Mouse (Mus musculus) intestine, embryonic 14.5 days (tissue): ENCODE measurements at regions not wholly inside any gene's neighbourhood (a gene's known extent, or its start where the extent isn't known, plus 50 kb on each side); places are given as distances from the start of the nearest gene placed in this dataset.

Source experiments
- ATAC-seq: fragments of 200-750 bp; cut with Nextera tagmentation; replicated peaks from 2 replicates; pipeline ENCODE4 v1.8.0; 2017; ENCODE audit warnings: low read depth, moderate number of reproducible peaks, moderate TSS enrichment, moderate library complexity; ENCODE audit not compliant: low FRiP score, low TSS enrichment
- DNase-seq: peaks from one replicate; pipeline ENCODE4 v3.0.0-alpha.2; 2018; ENCODE audit warnings: low spot score
- H3K27ac ChIP-seq: fragments of 300-500 bp; sonication (generic); 2 replicates; pipeline ENCODE4 v1.5.1; 2014; ENCODE audit warnings: low read depth, mild to moderate bottlenecking, control low read depth
- H3K27me3 ChIP-seq: fragments of 300-500 bp; sonication (generic); replicated peaks from 2 replicates; pipeline ENCODE4 v1.6.1; 2014; ENCODE audit warnings: low read length, control low read depth; ENCODE audit not compliant: control insufficient read depth, insufficient read depth
- H3K36me3 ChIP-seq: fragments of 300-500 bp; sonication (generic); 2 replicates; pipeline ENCODE4 v1.6.1; 2014; ENCODE audit warnings: low read length, control low read depth; ENCODE audit not compliant: control insufficient read depth, insufficient read depth
- H3K4me1 ChIP-seq: fragments of 300-500 bp; sonication (generic); replicated peaks from 2 replicates; pipeline ENCODE4 v1.6.1; 2014; ENCODE audit warnings: low read length, control low read depth, mixed read lengths; ENCODE audit not compliant: control insufficient read depth, insufficient read depth
- H3K4me2 ChIP-seq: fragments of 300-500 bp; sonication (generic); 2 replicates; pipeline ENCODE4 v1.6.1; 2014; ENCODE audit warnings: low read length
- H3K4me3 ChIP-seq: fragments of 300-500 bp; sonication (generic); 2 replicates; pipeline ENCODE4 v1.5.1; 2014; ENCODE audit warnings: low read depth, low read length, control low read depth, mixed read lengths
- H3K9ac ChIP-seq: fragments of 300-500 bp; sonication (generic); 2 replicates; pipeline ENCODE4 v1.6.1; 2014; ENCODE audit warnings: mild to moderate bottlenecking, low read length
- H3K9me3 ChIP-seq: fragments of 300-500 bp; sonication (generic); 2 replicates; pipeline ENCODE4 v1.6.1; 2016; ENCODE audit warnings: low read length, control low read depth; ENCODE audit not compliant: control insufficient read depth
- WGBS: fragments of 180-500 bp; shearing (Covaris S2); extraction: QIAGEN DNeasy Blood & Tissue Kit; methylation state at CpG from one replicate; pipeline ENCODE4 v1.1.7; 2014; 5-methylcytosine and 5-hydroxymethylcytosine counted together

GRCm38 (mm10) chr8:125367374-125367773, 202.2 kb downstream of the Sipa1l2 start:
- no peak for ATAC-seq
- WGBS, result 68% methylated on average over 4 of the region's 4 CpGs

GRCm38 (mm10) chr8:125365004-125365403, 204.6 kb downstream of the Sipa1l2 start:
- ATAC-seq, result no peak

More at GRCm38 (mm10) chr8:125367374-125367773, 202.2 kb downstream of the Sipa1l2 start:
- Histone ChIP-seq H3K9ac (no peak overlapping the region), H3K27me3 (no peaks in the 10 kb centered on the region), H3K27ac (no peak overlapping the region), H3K4me1 (peaks cover 8% of the 10 kb centered on the region), H3K36me3 (no peaks in the 10 kb centered on the region), H3K4me3 (no peak overlapping the region), H3K9me3 (no peaks in the 10 kb centered on the region), H3K4me2 (no peak overlapping the region)
- DNase-seq, result no peak

GRCm38 (mm10) chr8:125359456-125359855, 210.2 kb downstream of the Sipa1l2 start:
- Histone ChIP-seq H3K36me3 (no peaks in the 10 kb centered on the region), H3K9me3 (peaks cover 7% of the 10 kb centered on the region), H3K27ac (no peak overlapping the region), H3K9ac (no peak overlapping the region), H3K27me3 (no peaks in the 10 kb centered on the region), H3K4me1 (no peaks in the 10 kb centered on the region), H3K4me2 (no peak overlapping the region), H3K4me3 (no peak overlapping the region)
- WGBS, result 38% methylated on average over 2 of the region's 2 CpGs
- ATAC-seq, result no peak
- DNase-seq, result no peak

More at GRCm38 (mm10) chr8:125365004-125365403, 204.6 kb downstream of the Sipa1l2 start:
- Histone ChIP-seq H3K27me3 (no peaks in the 10 kb centered on the region), H3K4me3 (no peak overlapping the region), H3K36me3 (no peaks in the 10 kb centered on the region), H3K27ac (no peak overlapping the region), H3K4me1 (peaks cover 7% of the 10 kb centered on the region), H3K9ac (no peak overlapping the region), H3K9me3 (peaks cover 3% of the 10 kb centered on the region; the same call in 1 of the 2 replicates), H3K4me2 (no peak overlapping the region)
- 87% methylated on average over 5 of the region's 5 CpGs for WGBS
- no peak for DNase-seq

GRCm38 (mm10) chr8:125357759-125358158, 211.8 kb downstream of the Sipa1l2 start:
- H3K36me3 ChIP-seq, result no peaks in the 10 kb centered on the region
- H3K9me3 ChIP-seq, result peaks cover 7% of the 10 kb centered on the region
- H3K27me3 ChIP-seq, result no peaks in the 10 kb centered on the region
- H3K9ac ChIP-seq, result no peak overlapping the region
- H3K4me2 ChIP-seq, result no peak overlapping the region
- H3K4me1 ChIP-seq, result no peaks in the 10 kb centered on the region
- 86% methylated on average over 3 of the region's 3 CpGs for WGBS
- no peak for ATAC-seq
- no peak overlapping the region for H3K4me3 ChIP-seq
- no peak for DNase-seq
- H3K27ac ChIP-seq, result no peak overlapping the region

- Histone ChIP-seq H3K9ac (no peak overlapping the region), H3K4me1 (no peaks in the 10 kb centered on the region), H3K9me3 (peaks cover 5% of the 10 kb centered on the region), H3K27ac (no peak overlapping the region), H3K4me2 (no peak overlapping the region), H3K27me3 (no peaks in the 10 kb centered on the region), H3K4me3 (no peak overlapping the region), H3K36me3 (no peaks in the 10 kb centered on the region)
- 70% methylated on average over 7 of the region's 7 CpGs for WGBS
- DNase-seq (no peak), ATAC-seq (no peak)
Observed at GRCm38 (mm10) chr8:125355059-125355509, 214.5 kb downstream of the Sipa1l2 start.

GRCm38 (mm10) chr8:125352276-125352675, 217.3 kb downstream of the Sipa1l2 start:
- Histone ChIP-seq H3K36me3 (no peaks in the 10 kb centered on the region), H3K9ac (no peak overlapping the region), H3K27ac (no peak overlapping the region), H3K4me2 (no peak overlapping the region), H3K9me3 (no peaks in the 10 kb centered on the region), H3K27me3 (no peaks in the 10 kb centered on the region), H3K4me3 (no peak overlapping the region), H3K4me1 (peaks cover 19% of the 10 kb centered on the region)
- ATAC-seq (no peak), DNase-seq (no peak)
- WGBS, result 61% methylated on average over 3 of the region's 3 CpGs

GRCm38 (mm10) chr8:125351486-125352032, 218.0 kb downstream of the Sipa1l2 start:
- Histone ChIP-seq H3K9me3 (no peaks in the 10 kb centered on the region), H3K4me3 (no peak overlapping the region), H3K4me2 (no peak overlapping the region), H3K36me3 (no peaks in the 10 kb centered on the region), H3K27ac (no peak overlapping the region), H3K27me3 (no peaks in the 10 kb centered on the region), H3K9ac (no peak overlapping the region), H3K4me1 (peaks cover 19% of the 10 kb centered on the region)
- WGBS, result 67% methylated on average over 8 of the region's 8 CpGs
- DNase-seq (no peak), ATAC-seq (no peak)

- no peak overlapping the region for H3K4me3 ChIP-seq
Observed at GRCm38 (mm10) chr8:125349290-125350025, 220.2 kb downstream of the Sipa1l2 start.

More at GRCm38 (mm10) chr8:125349290-125350025, 220.2 kb downstream of the Sipa1l2 start:
- Histone ChIP-seq H3K36me3 (no peaks in the 10 kb centered on the region), H3K4me2 (peak overlapping the region; percentile 32; the same call in 1 of the 2 replicates), H3K9me3 (no peaks in the 10 kb centered on the region), H3K27ac (peak overlapping the region; percentile 40; the same call in 1 of the 2 replicates), H3K27me3 (no peaks in the 10 kb centered on the region), H3K9ac (no peak overlapping the region), H3K4me1 (peaks cover 19% of the 10 kb centered on the region)
- ATAC-seq (peak; percentile 69; the same call in 1 of the 2 replicates), DNase-seq (peak; percentile 91)
- 11% methylated on average over 7 of the region's 7 CpGs for WGBS
